Mouse (Mus musculus): ENCODE results near the gene Gm20605.

DNA sequence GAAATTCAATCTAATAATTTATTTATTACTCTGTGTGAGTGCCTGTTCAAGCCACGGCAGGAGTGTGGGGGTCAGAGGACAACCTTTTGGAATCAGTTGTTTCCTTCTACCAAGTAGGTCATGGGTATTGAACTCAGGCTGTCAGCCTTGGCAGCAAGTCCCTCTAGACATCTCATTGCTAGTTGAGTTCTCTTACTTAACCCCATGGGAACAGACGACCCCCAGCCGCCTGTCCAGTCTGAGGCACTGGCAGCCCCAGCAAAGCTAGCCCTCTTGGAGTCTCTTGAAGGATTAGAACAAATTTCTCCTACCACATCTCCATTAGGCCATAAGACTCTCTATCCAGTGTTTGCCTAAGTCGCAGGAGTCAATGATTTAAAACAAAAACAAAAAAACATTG lies 50.8 kb downstream of the Gm20605 start:
- TF ChIP-seq POLR2A (IDR thresholded peaks at IDR 0.05; ENCODE audit: insufficient read depth, low read length) (no peak), CTCF (IDR thresholded peaks at IDR 0.05; ENCODE audit: low read depth, low read length) (no peak), EP300 (IDR thresholded peaks at IDR 0.05; ENCODE audit: insufficient read depth, low read depth, low read length) (no peak)

Measured in ES-Bruce4 (cell line).